Mouse (Mus musculus): ENCODE results near the gene Ppp4r4. TPM values are rescaled to one million over a fixed set of nuclear protein-coding genes. Genes with fewer than 3 reads are reported as not detected.
"Not testable (repeated sequence)": the region's sequence is repeated elsewhere in the genome, so short reads cannot be mapped to it uniquely, and the experiment has no call there.

The Ppp4r4 gene
- total RNA-seq, 2 experiments from 2014 or later = 26.7 to 28.5 TPM

DNA sequence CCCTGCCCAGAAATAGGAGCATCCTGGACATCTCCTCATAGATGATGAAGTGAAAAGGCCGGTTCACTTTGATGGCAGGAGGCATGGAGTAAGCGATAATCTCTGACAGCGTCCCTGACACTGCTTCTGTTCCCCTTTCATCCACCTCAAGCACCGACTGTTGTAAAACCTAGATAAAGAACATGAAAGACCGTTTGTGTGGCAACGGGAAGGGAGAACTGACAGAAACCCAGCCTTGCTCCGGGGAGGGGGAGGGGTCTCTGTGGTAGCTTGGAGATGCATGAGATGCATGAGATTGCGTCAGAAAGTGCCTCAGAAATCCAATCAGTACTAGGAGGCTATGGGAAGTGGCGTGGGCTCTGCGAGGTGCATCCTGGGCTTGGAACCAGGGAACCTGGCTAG lies 84.8 kb downstream of the Ppp4r4 start:
- no peak for DNase-seq (ENCODE audit: low spot score in 2 of 2)

DNA sequence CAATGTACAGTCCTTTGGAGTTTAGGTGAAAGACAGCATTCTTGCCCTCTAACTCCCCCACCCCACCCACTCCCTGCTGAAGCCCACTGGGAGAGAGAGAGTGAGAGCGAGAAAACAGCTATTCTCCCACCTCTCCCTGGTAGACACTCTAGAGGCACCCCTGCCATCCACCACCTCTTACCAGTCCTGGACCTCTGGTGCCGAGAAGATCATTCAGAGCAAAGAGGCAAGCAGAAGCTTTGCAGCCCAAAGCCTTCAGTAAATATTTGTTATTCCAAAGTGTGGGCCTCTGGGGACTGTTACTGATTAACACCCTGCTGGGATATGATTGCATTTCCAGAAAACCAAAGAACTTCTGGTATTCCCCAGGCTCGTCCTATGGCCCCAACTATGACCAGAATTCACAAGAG lies 99.1 kb downstream of the Ppp4r4 start, which contains the start of gene Serpina10:
TSS of gene Serpina10 (minus strand) at position 242 of the 410 bp plus-strand sequence.
- no peak for DNase-seq (ENCODE audit: low spot score in 2 of 2)

DNA sequence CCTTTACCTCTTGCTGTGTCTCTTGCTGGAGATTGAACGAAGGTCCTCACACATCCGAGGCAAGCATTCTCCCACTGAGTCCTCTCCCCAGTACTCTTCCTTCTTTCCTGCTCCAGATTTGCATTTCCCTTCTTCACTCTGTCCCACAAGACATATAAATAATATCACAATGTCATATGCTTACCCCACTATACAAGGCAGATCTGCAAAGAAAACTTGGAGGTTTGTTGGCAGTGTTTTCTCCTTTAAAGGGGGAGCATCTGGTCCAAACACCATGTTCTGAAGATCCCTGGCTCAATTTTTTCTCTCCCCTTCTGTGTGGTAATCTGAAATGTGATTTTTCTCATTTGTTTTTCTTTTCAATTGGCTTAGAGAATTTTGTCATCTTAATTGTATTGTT lies 102.3 kb downstream of the Ppp4r4 start:
- DNase-seq (ENCODE audit: low spot score in 2 of 2) = no peak

DNA sequence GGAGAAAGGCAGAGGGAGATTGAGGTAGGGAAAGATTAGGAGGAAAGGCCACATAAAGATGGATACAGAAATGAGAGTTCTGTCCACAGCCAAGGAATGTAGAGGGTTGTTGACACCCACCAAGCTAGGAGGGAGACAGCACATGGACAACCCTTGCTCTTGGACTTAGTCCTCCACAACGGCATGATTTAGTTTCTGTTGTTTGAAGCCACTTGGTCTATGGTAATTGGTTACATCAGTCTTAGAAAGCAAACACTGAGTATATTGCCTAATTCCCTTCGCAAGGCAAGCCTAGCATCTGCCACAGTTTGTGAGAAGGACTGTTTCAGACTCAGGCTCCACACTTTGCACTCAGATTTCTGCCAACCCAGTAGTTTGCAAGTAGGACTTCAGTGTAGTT lies 103.8 kb downstream of the Ppp4r4 start:
- no peak for DNase-seq (ENCODE audit: low spot score in 2 of 2)

DNA sequence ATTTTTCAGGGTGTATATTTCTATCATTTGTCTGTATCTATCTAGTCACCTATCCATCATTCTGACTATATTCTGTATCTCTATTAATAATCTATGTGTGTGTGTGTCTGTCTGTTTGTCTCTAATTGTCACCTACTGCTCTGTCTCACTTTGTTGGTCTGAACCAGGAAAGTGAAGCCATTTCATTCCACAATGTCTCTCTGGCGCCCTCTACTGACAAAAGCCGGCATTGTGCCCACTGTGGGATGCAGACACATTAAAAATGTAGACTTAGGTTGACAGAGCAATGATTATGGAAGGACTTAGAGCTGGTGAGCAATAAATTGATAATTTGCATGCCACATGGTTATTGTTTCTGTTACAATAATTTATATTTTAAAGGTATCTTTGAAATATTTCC lies 111.3 kb downstream of the Ppp4r4 start:
- DNase-seq (ENCODE audit: low spot score in 2 of 2) = peak; percentile 79 to 92

DNA sequence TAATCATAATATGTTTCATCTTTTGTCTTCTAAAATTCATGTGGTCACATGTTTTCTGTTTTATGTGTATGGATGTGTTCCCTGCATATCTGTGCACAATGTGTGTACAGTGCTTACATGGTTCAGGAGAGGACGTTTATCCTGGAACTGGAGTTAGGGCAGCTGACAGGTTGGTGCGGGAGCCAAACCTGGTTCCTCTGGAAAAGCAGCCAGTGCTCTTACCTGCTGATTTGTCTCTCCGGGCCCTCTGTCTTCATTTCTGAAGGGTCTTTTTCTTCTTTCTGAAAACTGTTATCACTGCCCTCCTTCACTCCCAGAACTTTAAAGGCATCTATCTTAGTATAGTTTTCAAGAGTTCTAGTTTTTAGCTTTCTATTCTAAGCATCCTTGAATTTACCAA lies 111.7 kb downstream of the Ppp4r4 start:
- no peak for DNase-seq (ENCODE audit: low spot score in 2 of 2)

DNA sequence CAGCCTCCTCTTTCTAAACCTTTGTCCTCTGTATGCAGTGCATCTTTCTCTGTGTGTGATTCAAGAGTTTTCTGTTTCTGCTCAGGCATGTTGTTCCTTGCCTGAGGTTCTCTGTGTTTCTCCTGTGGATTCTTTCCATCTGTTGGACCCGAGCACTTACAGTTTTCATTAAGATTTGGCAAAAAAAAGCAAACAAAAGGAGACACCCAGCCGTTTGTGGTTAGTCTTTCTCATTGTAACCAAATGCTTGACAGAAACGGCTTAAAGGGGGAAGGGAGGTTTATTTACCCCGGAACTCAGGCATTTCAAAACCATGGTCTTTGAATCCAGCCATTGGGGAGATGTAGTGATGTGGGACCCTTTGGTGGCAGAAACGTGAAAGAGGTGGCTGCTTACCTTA lies 112.5 kb downstream of the Ppp4r4 start:
- no peak for DNase-seq (ENCODE audit: low spot score in 2 of 2)

DNA sequence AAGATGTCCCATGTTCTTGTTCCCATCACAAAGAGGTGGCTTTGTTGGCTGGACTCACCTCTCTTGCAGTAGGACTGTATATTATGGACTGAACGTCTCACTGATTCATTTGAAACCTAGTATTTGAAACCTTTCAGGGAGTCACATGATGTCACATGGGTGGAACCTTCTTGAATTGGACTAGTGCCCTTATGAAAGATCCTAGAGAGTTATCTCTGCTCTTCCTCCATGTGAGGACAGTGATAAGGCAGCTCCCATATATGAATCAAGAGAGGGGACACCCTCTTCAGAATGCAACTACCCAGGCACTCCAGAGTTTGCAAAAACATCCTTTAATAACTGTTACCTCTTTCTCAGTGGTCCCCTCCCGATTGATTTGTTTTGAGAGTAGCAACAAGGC lies 114.2 kb downstream of the Ppp4r4 start:
- no peak for DNase-seq (ENCODE audit: low spot score in 2 of 2)

DNA sequence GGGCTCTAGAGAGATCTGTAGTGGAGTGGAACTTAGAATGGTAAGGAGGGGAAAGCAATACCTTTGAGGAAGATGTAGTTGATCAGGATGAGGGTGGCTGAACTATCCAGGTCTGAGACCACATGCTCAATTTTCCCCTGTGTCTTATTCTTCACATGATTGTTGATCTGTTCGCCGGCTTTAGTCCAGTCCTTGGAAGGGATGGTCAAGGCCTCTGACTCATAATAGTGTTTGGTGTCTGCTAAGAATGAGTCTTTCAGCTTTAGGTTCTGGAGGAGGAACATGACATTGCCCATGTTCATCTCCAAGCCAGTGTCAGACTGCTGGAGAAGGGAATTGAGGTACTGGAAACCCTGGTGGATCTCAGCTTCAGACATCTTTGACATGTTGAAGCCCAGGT lies 121.8 kb downstream of the Ppp4r4 start:
- no peak for DNase-seq (ENCODE audit: low spot score in 2 of 2)

DNA sequence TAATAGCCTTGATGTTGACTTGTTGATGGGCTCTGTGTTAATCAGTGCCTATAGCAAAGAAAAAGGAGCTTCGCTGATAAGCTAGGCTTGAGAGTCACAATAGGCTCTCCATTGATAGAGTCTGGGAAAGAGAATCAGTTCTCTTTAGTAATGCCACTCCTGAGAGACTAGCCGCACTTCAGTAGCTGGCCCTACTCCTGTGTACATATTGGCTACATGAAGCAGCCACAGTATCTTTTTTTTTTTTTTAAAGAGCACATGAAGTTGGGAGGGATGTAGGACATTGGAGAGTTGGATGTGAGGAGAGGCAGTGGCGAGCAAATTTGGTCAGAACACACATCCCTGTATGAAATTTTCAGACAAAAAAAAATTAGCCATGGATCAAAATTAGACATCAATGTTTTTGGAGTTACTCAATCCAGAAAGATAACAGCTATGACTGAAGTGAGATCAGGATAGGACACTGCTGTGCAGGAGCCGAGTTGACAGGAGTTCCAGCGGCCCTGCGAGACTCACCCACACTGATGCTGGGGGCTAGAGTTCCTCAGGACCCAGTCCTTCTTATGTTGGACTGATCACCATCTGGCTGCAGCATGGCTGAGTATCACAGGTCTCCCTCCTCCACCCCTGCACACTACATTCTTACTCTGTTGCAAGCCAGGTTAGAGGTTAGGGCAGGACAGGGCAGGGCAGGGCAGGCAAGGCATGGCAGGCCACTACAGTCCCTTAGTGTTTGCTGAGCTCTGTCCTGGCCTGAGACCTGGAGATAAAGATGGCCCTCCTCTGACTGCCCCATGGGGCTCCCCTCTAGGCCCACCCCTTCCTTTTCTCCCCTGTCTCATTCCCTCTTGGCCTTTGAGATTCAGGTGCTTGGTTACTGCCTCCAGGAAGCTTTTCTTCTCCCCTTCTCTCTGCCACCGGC lies 123.3 kb downstream of the Ppp4r4 start:
- DNase-seq (ENCODE audit: low spot score in 2 of 2) = no peak

DNA sequence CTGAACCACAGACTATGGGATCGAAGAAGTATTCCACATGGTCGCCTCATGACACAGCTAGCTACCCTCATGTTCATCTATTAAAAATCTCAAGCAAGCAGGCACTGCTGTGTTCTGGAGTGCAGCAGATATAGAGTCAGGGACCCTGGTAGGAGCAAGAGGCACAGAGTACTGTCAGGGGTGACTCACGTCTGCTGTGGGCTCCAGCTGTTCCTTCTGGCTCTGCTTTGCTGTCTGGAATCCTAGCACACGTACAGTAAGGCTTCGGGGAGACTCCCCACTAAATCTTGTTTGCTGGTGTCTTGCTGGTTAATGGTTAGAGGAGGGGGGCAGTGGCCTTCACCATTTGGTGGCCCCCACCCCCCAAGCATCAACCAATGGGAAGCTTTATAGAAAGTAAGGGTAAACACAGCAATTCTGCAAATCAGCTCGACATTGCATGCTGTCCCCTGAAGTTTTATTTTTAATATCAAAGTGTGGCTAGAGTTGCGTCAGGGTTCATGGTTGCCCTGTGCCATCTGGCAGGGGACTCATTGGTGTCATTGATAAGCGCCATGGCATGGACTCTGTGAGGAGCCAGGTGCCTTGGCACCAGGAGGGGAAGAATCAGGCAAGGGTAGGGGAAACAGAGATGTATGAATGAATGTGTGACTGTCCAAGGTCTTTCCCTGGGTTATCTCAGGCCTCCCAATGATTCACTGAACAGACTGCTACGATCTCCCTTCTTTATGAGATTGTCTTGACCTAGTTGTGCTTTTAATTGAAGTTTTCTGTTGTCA lies 125.0 kb downstream of the Ppp4r4 start, which contains the start of gene Serpina6:
TSS of gene Serpina6 (minus strand) at position 365 of the 779 bp plus-strand sequence.
- DNase-seq (ENCODE audit: low spot score in 2 of 2) = no peak

DNA sequence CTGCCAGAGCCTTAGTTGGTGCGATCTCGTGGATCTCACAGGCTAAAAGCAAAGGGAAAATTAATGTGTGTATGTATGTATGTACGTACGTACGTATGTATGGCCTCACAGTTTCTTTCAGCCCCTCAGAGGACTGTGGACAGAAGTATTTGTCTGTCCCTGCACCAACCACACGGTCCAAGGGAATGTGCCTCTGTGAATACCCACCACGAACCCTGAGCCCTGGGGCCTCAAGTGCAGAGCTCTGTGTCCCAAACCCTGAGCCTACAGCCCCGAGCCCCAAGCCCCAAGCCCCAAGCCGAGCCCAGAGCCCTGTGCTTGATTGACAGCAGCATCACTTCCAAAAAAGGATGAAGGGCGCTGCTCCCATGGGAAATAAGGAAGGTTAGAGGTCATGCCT lies 125.9 kb downstream of the Ppp4r4 start:
- no peak for DNase-seq (ENCODE audit: low spot score in 2 of 2)

DNA sequence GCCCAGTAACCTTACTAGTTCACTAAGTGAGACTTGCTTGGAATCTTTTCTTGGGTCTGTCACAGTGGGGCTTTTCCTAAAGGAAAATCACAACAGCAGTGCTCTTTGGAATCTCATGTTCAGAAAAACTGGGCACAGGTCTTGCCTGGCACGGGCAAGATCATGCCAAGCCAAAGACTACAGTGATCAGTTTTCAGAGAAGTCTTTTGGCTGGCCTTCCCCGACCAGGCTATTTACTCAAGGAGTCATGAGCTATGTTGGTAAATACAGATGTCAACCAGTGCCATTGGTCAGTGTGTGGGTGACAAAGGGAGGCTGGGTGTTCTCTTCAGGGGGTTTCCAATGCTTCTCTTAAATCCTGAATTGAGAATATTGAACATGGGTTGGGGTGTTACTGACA lies 127.1 kb downstream of the Ppp4r4 start:
- DNase-seq (ENCODE audit: low spot score in 2 of 2) = no peak

DNA sequence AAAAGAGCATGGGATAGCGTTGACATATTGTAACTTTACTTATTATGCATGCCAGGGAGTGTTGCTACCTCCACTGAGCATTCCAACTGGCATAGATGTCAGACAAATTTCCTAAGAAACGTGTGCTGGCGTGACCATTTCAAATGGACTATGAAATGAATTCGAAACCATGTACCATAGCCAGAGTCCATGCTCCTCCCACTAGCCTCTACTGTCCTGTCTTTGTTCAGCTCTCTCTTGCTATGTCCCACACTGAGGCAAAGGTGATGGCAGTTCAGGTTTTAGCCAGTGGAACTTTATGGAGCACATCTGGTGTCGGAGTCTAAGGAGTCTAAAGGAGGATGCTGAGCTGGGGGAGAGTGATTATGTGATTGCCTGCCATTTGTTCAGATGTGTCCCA lies 128.0 kb downstream of the Ppp4r4 start:
- DNase-seq (ENCODE audit: low spot score in 2 of 2) = no peak

DNA sequence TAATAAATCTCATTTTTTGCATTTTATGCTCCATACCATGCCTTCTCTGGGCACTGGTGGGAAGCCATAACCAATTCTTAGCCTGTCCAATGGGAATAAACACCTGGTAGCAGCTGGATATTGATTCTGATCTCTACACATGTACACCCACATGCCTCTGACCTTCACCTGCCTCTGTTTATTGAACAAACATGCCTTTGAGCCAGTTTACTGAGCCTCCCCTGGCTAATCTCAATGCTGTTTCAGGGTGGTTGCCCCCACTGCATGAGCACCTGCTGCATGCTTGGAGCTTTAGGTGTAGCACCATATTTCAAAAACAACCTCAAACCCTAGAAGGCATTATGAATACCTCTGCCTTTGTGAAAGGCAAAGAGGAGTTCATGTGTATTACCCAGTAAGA lies 130.0 kb downstream of the Ppp4r4 start:
- not testable (repeated sequence) for DNase-seq (ENCODE audit: low spot score in 2 of 2)

Other genes with a start within 250 kb of the Ppp4r4 start
- 1 to 10 TPM; 2.9 to 4.6 TPM for gene Fam181a, start 221.3 kb upstream of the Ppp4r4 start, total RNA-seq (2021)
- 1 to 10 TPM; 3.2 to 3.5 TPM for gene Asb2, start 176.3 kb upstream of the Ppp4r4 start, total RNA-seq (2021)
- 10 to 100 TPM; 32.7 to 38.9 TPM for gene Otub2, start 143.6 kb upstream of the Ppp4r4 start, total RNA-seq (2021)
- 1 to 10 TPM; 3.0 to 3.9 TPM for gene 9330161L09Rik, start 124.5 kb upstream of the Ppp4r4 start, total RNA-seq (2021)
- gene Ddx24, start 106.5 kb upstream of the Ppp4r4 start, total RNA-seq (2021) = 100 to 1,000 TPM; 235 to 238 TPM
- 10 to 100 TPM; 85.7 to 89.8 TPM for gene Ifi27, start 98.1 kb upstream of the Ppp4r4 start, total RNA-seq (2021)
- gene Ifi27l2a, start 88.6 kb upstream of the Ppp4r4 start, total RNA-seq (2021) = 1 to 10 TPM; 4.3 TPM
- gene Ifi27l2b, start 75.1 kb upstream of the Ppp4r4 start, total RNA-seq (2021) = not detected
- not detected for gene Serpina10, start 99.2 kb downstream of the Ppp4r4 start, total RNA-seq (2021)
- not detected for gene Serpina6, start 124.9 kb downstream of the Ppp4r4 start, total RNA-seq (2021)
- gene Serpina16, start 143.9 kb downstream of the Ppp4r4 start, total RNA-seq (2021) = not detected
- gene Serpina1f, start 163.2 kb downstream of the Ppp4r4 start, total RNA-seq (2021) = not detected
- under 1 TPM in 1 of 2 experiments, not detected in 1; 0.40 TPM for gene Serpina1d, start 241.3 kb downstream of the Ppp4r4 start, total RNA-seq (2021)